Mouse (Mus musculus) stomach, embryonic 14.5 days (tissue): Measurements from ENCODE around the gene 4933415F23Rik. TPM values are rescaled to one million over a fixed set of nuclear protein-coding genes. Genes with fewer than 3 reads are reported as not detected.

Experiments used
- ATAC-seq: fragments of 200-750 bp; cut with Nextera tagmentation; 2 replicates; pipeline ENCODE4 v1.8.0; 2017; ENCODE audit warnings: low read depth, moderate TSS enrichment; ENCODE audit not compliant: insufficient number of reproducible peaks, insufficient read depth, low FRiP score
- H3K27ac ChIP-seq: fragments of 300-500 bp; sonication (generic); 2 replicates; pipeline ENCODE4 v1.5.1; 2014; ENCODE audit warnings: mild to moderate bottlenecking, low read length, moderate library complexity, mixed read lengths
- H3K27me3 ChIP-seq: fragments of 300-500 bp; sonication (generic); 2 replicates; pipeline ENCODE4 v1.6.1; 2014; ENCODE audit warnings: low read length, control low read depth, mixed read lengths; ENCODE audit not compliant: control insufficient read depth, insufficient read depth
- H3K36me3 ChIP-seq: fragments of 300-500 bp; sonication (generic); 2 replicates; pipeline ENCODE4 v1.6.1; 2014; ENCODE audit warnings: mild to moderate bottlenecking, control low read depth, low read length, moderate library complexity, mixed read lengths; ENCODE audit not compliant: control insufficient read depth, insufficient read depth
- H3K4me1 ChIP-seq: fragments of 300-500 bp; sonication (generic); 2 replicates; pipeline ENCODE4 v1.6.1; 2014; ENCODE audit warnings: low read length, control low read depth, mixed read lengths; ENCODE audit not compliant: control insufficient read depth, insufficient read depth
- H3K4me2 ChIP-seq: fragments of 300-500 bp; sonication (generic); replicated peaks from 2 replicates; pipeline ENCODE4 v1.6.1; 2014; ENCODE audit warnings: low read depth, low read length, control low read depth
- H3K4me3 ChIP-seq: fragments of 300-500 bp; sonication (generic); 2 replicates; pipeline ENCODE4 v1.5.1; 2014; ENCODE audit warnings: low read depth, low read length, control low read depth
- H3K9ac ChIP-seq: fragments of 300-500 bp; sonication (generic); replicated peaks from 2 replicates; pipeline ENCODE4 v1.6.1; 2014; ENCODE audit warnings: low read depth, mild to moderate bottlenecking, control low read depth, low read length, moderate library complexity, mixed read lengths
- H3K9me3 ChIP-seq: fragments of 300-500 bp; sonication (generic); 2 replicates; pipeline ENCODE4 v1.6.1; 2016; ENCODE audit warnings: low read depth, low read length, control low read depth; ENCODE audit not compliant: control insufficient read depth
- WGBS: fragments of 180-500 bp; shearing (Covaris S2); extraction: QIAGEN DNeasy Blood & Tissue Kit; methylation state at CpG from one replicate; pipeline ENCODE4 v1.1.7; 2014; 5-methylcytosine and 5-hydroxymethylcytosine counted together
- polyA plus RNA-seq: library from polyadenylated mRNA; unstranded; fragments of >200 nt; fragmentation: Nextera tagmentation; extraction: Ambion mirVana; gene quantifications from 2 replicates; pipeline ENCODE4 v1.2.1, GENCODE M21; 2014

4933415F23Rik gene
- polyA plus RNA-seq, 1 experiment from 2014 or later: not detected

DNA sequence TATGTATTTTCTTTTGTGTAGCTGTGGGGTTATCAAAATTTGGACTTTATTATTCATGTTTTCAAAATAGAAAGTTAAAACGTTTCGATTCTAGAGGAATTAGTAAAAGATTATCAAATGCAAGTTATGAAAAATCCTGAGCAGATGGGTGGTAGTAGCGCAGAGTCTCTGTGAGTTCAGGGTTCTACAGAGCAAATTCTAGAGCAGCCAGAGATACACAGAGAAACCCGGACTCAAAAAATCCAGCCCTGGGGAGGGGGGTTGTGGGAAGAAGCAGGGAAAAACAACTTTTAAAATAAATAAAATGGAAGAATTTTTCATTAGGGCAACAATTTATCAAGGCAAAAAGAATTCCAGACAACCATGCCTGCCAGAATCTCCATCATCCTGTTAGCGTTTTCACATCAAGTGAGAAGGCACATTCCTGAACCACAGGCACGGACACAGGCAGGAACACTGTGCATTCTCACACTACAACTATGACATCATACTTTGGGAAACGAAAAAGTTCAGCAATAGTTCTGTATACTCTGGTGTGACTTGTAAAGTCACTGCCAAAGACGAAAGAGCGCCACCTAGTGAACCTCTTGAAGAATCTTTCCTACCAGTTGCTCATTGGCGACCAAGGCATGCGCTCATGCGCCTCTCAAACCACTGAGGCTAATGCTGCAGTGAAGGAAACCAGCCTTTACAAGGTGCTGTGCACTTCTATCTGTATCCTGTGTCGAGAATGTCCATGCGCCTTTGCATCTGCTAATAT lies 40.3 kb downstream of the 4933415F23Rik start:
- no peaks in the 10 kb centered on the region for H3K9me3 ChIP-seq
- no peak overlapping the region for H3K4me2 ChIP-seq
- H3K27me3 ChIP-seq: no peaks in the 10 kb centered on the region
- peak; percentile 84; the same call in 1 of the 2 replicates for ATAC-seq
- no peak overlapping the region for H3K4me3 ChIP-seq
- no peak overlapping the region for H3K9ac ChIP-seq
- no peaks in the 10 kb centered on the region for H3K36me3 ChIP-seq
- H3K4me1 ChIP-seq: 0 out of 2 replicates have a peak, but pooled peaks cover 2% of the 10 kb centered on the region
- WGBS: 23% methylated on average over 14 of the region's 14 CpGs
- H3K27ac ChIP-seq: no peak overlapping the region

DNA sequence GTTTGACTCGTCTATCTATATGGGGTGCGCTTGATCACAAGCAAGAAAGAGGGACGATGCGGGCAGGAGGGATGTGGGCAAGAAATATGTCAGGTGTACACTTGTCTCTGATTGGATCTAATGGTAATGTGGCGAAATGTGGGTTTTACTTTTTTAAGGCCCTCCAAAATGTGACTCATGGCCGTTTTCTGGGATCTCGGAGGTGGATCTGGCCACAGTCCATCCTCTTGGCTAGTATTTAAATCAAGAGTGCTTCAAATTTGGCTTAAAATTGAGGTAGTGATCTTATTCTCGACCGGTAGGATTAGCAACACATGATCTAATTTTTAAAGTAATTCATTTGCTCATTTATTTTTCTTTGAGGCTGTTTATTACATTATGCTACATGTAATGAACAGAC lies 42.0 kb downstream of the 4933415F23Rik start:
- Histone ChIP-seq H3K9me3 (no peaks in the 10 kb centered on the region), H3K4me2 (no peak overlapping the region), H3K4me3 (no peak overlapping the region), H3K36me3 (no peaks in the 10 kb centered on the region), H3K27me3 (no peaks in the 10 kb centered on the region), H3K9ac (no peak overlapping the region), H3K27ac (no peak overlapping the region), H3K4me1 (0 out of 2 replicates have a peak, but pooled peaks cover 2% of the 10 kb centered on the region)
- ATAC-seq: no peak
- 86% methylated on average over 9 of the region's 9 CpGs for WGBS
